7 mouse cellular contexts compared by ENCODE assay signal in genomic region chr12:95491806-95492436, GRCm38 (mm10).
DNase-seq lines count a peak whose midpoint lies in the region; ATAC-seq and TF ChIP-seq lines count a peak whose summit lies in the region.
"Not testable (repeated sequence)": the region's sequence is repeated elsewhere in the genome, so short reads cannot be mapped to it uniquely, and the experiment has no call there.

No protein-coding gene starts in this region.

- WGBS in embryonic facial prominence, embryonic 11.5 days: 30% methylated on average over 3 of the region's 3 CpGs

- not testable (repeated sequence) for H3K9ac ChIP-seq in embryonic facial prominence, embryonic 11.5 days (replicated peaks; ENCODE audit: low read length)

- TF ChIP-seq CTCF in C2C12 (IDR thresholded peaks at IDR 0.05; ENCODE audit: control insufficient read depth, insufficient read depth, insufficient read length): not testable (repeated sequence)

- not testable (repeated sequence) for H3K27me3 ChIP-seq in C2C12 (ENCODE audit: control insufficient read depth, insufficient read depth, insufficient read length); embryonic facial prominence, embryonic 11.5 days (ENCODE audit: control insufficient read depth, insufficient read depth, low read length); myocyte (ENCODE audit: control insufficient read depth, insufficient read depth, insufficient read length)

- H3K4me1 ChIP-seq in embryonic facial prominence, embryonic 11.5 days (ENCODE audit: control insufficient read depth, insufficient read depth, low read length): not testable (repeated sequence)

- not testable (repeated sequence) for ATAC-seq in embryonic facial prominence, embryonic 11.5 days (replicated peaks; ENCODE audit: insufficient number of reproducible peaks, low FRiP score, low TSS enrichment, low read depth)
- ATAC-seq in frontal cortex, adult (ENCODE audit: low TSS enrichment): peak; percentile 80

- H3K4me3 ChIP-seq in C2C12 (ENCODE audit: insufficient read depth, poor library complexity, severe bottlenecking); embryonic facial prominence, embryonic 11.5 days (ENCODE audit: low read depth, low read length); myocyte: not testable (repeated sequence)

- not testable (repeated sequence) for H3K4me2 ChIP-seq in embryonic facial prominence, embryonic 11.5 days (ENCODE audit: low read depth, low read length)
- peak overlapping the region; percentile 76 for H3K4me2 ChIP-seq in myocyte (ENCODE audit: low read depth)

- H3K9me3 ChIP-seq in embryonic facial prominence, embryonic 11.5 days (replicated peaks; ENCODE audit: control insufficient read depth, low read length): not testable (repeated sequence)

- H3K79me2 ChIP-seq in C2C12 (ENCODE audit: control insufficient read depth, insufficient read depth); myocyte (ENCODE audit: control insufficient read depth, insufficient read depth): not testable (repeated sequence)

- not testable (repeated sequence) for TF ChIP-seq POLR2A in myocyte (IDR thresholded peaks at IDR 0.05; ENCODE audit: insufficient read length, low read depth)

- H3K27ac ChIP-seq in embryonic facial prominence, embryonic 11.5 days (replicated peaks; ENCODE audit: low read depth, low read length): not testable (repeated sequence)

- not testable (repeated sequence) for H3K79me3 ChIP-seq in C2C12 (ENCODE audit: low read depth)

- DNase-seq in adipocyte (ENCODE audit: low spot score): peak; percentile 17
- peak; percentile 50 for DNase-seq in embryonic facial prominence, embryonic 11.5 days (ENCODE audit: low spot score)
- peak; percentile 88 for DNase-seq in heart, adult 11 months
- peak; percentile 4 to 26 for DNase-seq in heart, adult 9 months (ENCODE audit: low spot score in 2 of 2)

- H3K36me3 ChIP-seq in C2C12 (ENCODE audit: control insufficient read depth, insufficient read depth); embryonic facial prominence, embryonic 11.5 days (replicated peaks; ENCODE audit: control insufficient read depth, insufficient read depth, low read depth, low read length); myocyte (ENCODE audit: control insufficient read depth, insufficient read depth): not testable (repeated sequence)

- H3ac ChIP-seq in C2C12 (ENCODE audit: control insufficient read depth, insufficient read length, low read depth); myocyte (ENCODE audit: control insufficient read depth, insufficient read length): not testable (repeated sequence)

TF ChIP-seq in C2C12, 6 proteins besides CTCF, POLR2A, EP300 and RAD21:
- TF ChIP-seq MYOD1 (IDR thresholded peaks at IDR 0.05; ENCODE audit: control insufficient read depth, insufficient read length, low read depth): peak; percentile 54
- peak; percentile 83 for TF ChIP-seq FOSL1 (IDR thresholded peaks at IDR 0.05; ENCODE audit: insufficient read depth, low read length, poor library complexity, severe bottlenecking)

Comparison
In these comparisons a context has a peak if more than half of its experiments do, and no peak if none do; other contexts are left out.
1. DNase-seq: peak in every context shown above with its lines; median percentile 88 in heart, adult 11 months; 50 in embryonic facial prominence, embryonic 11.5 days; 17 in adipocyte; 15 in heart, adult 9 months.